Mouse (Mus musculus): ENCODE measurements around the gene Ranbp3.

GRCm38 (mm10) chr17:56626260-56626659 lies 46.8 kb upstream of the Ranbp3 start:
- TF ChIP-seq GATA1 (IDR thresholded peaks at IDR 0.05; ENCODE audit: low read length) = no peak
- no peak for TF ChIP-seq TAL1 (IDR thresholded peaks at IDR 0.05; ENCODE audit: low read length)

Data from erythroblast, embryonic 14.5 days (primary cell).